Mouse (Mus musculus): Measurements from ENCODE around the gene Catsper1.

GRCm38 (mm10) chr19:5365751-5366150 is 30.2 kb downstream of the Catsper1 start:
- TF ChIP-seq POLR2A (IDR thresholded peaks at IDR 0.05; ENCODE audit: control insufficient read depth, low read depth, low read length): no peak
- no peak for TF ChIP-seq CTCF (IDR thresholded peaks at IDR 0.05; ENCODE audit: control insufficient read depth, insufficient read depth, insufficient replicate concordance, low read depth, low read length)
